Mouse (Mus musculus) heart, embryonic 13.5 days (tissue): ENCODE measurements around the gene Cbfa2t2. TPM values are rescaled to one million over a fixed set of nuclear protein-coding genes. Genes with fewer than 3 reads are reported as not detected.

Source experiments
- ATAC-seq: fragments of 200-750 bp; cut with Nextera tagmentation; 2 replicates; pipeline ENCODE4 v1.8.0; 2017; ENCODE audit warnings: moderate TSS enrichment; ENCODE audit not compliant: insufficient number of reproducible peaks, low FRiP score, low TSS enrichment; ENCODE audit errors: extremely low read depth
- H3K27ac ChIP-seq: fragments of 300-500 bp; sonication (generic); replicated peaks from 2 replicates; pipeline ENCODE4 v1.5.1; 2015; ENCODE audit warnings: moderate library complexity, mild to moderate bottlenecking, inconsistent platforms
- H3K27me3 ChIP-seq: fragments of 300-500 bp; sonication (generic); replicated peaks from 2 replicates; pipeline ENCODE4 v1.6.1; 2015; ENCODE audit warnings: mild to moderate bottlenecking, inconsistent platforms
- H3K36me3 ChIP-seq: fragments of 300-500 bp; sonication (generic); 2 replicates; pipeline ENCODE4 v1.6.1; 2015; ENCODE audit warnings: mild to moderate bottlenecking, inconsistent platforms
- H3K4me1 ChIP-seq: fragments of 300-500 bp; sonication (generic); 2 replicates; pipeline ENCODE4 v1.6.1; 2015; ENCODE audit warnings: inconsistent platforms
- H3K4me2 ChIP-seq: fragments of 300-500 bp; sonication (generic); 2 replicates; pipeline ENCODE4 v1.6.1; 2015; ENCODE audit warnings: inconsistent platforms, mild to moderate bottlenecking, moderate library complexity
- H3K4me3 ChIP-seq: fragments of 300-500 bp; sonication (generic); 2 replicates; pipeline ENCODE4 v1.5.1; 2015; ENCODE audit warnings: moderate library complexity, mild to moderate bottlenecking, inconsistent platforms
- H3K9ac ChIP-seq: fragments of 300-500 bp; sonication (generic); 2 replicates; pipeline ENCODE4 v1.6.1; 2015; ENCODE audit warnings: inconsistent platforms, mild to moderate bottlenecking, moderate library complexity
- H3K9me3 ChIP-seq: fragments of 300-500 bp; sonication (generic); 2 replicates; pipeline ENCODE4 v1.6.1; 2016; ENCODE audit warnings: inconsistent platforms
- WGBS: fragments of 180-500 bp; shearing (Covaris S2); methylation state at CpG from one replicate; pipeline ENCODE4 v1.1.7; 2015; ENCODE audit warnings: mixed read lengths; 5-methylcytosine and 5-hydroxymethylcytosine counted together
- polyA plus RNA-seq: library from polyadenylated mRNA; unstranded; fragments of >200 nt; fragmentation: Nextera tagmentation; extraction: Ambion mirVana; gene quantifications from 2 replicates; pipeline ENCODE4 v1.2.1, GENCODE M21; 2015

Cbfa2t2 gene
- polyA plus RNA-seq, 1 experiment from 2014 or later, result 29.2 TPM

DNA sequence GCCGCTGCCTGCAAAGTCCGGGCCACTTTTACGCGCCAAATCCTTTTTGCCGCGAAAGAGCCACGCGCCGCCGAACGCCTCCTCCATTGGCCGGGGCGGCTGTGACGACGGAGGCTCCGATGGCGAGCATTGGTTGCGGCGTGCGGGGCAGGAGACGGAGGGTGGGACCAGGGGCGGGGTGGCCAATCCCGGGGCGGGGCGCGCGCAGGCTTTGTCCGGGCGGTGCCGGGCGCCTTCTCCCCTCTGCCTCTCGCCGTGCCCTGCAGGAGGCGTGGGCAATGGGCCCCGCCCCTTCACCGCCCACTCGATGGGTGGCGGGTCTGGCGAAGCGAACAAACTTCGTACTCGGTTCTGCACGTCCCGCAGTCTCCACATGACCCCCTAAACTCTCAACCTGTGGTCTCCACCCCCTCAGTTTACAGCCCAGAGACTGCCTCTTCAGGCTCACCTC, 133.6 kb downstream of the Cbfa2t2 start, which contains the start of gene E2f1:
Gene E2f1, minus strand, starts transcription at position 57 of the 451 bp plus-strand sequence.
- Histone ChIP-seq H3K4me3 (peak within 1 kb of the TSS; percentile 84), H3K4me1 (peaks cover 39% of the 10 kb centered on the region), H3K9ac (peak within 1 kb of the TSS; percentile 87), H3K4me2 (peak within 1 kb of the TSS; percentile 90), H3K27me3 (no peaks in the 10 kb centered on the region), H3K9me3 (no peaks in the 10 kb centered on the region), H3K27ac (peak within 1 kb of the TSS; percentile 77), H3K36me3 (no peaks in the 10 kb centered on the region)
- under 1% methylated on average over 38 of the region's 44 CpGs for WGBS
- peak; percentile 96 for ATAC-seq

- H3K9ac ChIP-seq, result peak overlapping the region; percentile 79; the same call in 1 of the 2 replicates
- ATAC-seq, result no peak
- H3K27me3 ChIP-seq, result no peaks in the 10 kb centered on the region
- no peak overlapping the region for H3K4me3 ChIP-seq
- H3K36me3 ChIP-seq, result no peaks in the 10 kb centered on the region
- H3K9me3 ChIP-seq, result no peaks in the 10 kb centered on the region
- peak overlapping the region; percentile 90 for H3K4me2 ChIP-seq
- H3K27ac ChIP-seq, result peak overlapping the region; percentile 41; the same call in 1 of the 2 replicates
- peaks cover 38% of the 10 kb centered on the region for H3K4me1 ChIP-seq
- 63% methylated on average over 4 of the region's 4 CpGs for WGBS
Measured at GRCm38 (mm10) chr2:154570666-154571065, 134.4 kb downstream of the Cbfa2t2 start.

DNA sequence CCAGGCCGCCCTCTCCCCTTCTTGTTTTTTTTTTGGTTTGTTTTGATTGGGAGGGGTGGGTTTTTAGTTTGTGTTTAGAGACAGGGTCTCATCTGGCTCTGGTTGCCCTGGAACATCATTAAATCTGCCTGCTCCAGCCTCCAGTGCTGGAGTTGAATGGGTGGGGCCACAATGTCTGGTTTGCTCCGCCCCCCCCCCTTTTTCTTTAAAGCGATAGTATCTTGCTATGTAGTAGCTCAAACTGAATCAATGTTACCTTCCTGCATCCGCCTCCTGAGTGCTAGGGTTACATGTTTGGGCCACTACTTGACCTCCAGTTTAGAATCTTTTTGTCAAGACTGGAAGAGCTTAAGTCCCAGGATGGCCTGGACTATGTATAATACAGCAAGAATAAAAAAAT, 135.0 kb downstream of the Cbfa2t2 start:
- Histone ChIP-seq H3K4me1 (peaks cover 35% of the 10 kb centered on the region), H3K36me3 (no peaks in the 10 kb centered on the region), H3K9me3 (no peaks in the 10 kb centered on the region), H3K27me3 (no peaks in the 10 kb centered on the region), H3K9ac (no peak overlapping the region), H3K4me2 (no peak overlapping the region), H3K27ac (no peak overlapping the region), H3K4me3 (no peak overlapping the region)
- ATAC-seq, result no peak
- 76% methylated on average over 4 of the region's 4 CpGs for WGBS

DNA sequence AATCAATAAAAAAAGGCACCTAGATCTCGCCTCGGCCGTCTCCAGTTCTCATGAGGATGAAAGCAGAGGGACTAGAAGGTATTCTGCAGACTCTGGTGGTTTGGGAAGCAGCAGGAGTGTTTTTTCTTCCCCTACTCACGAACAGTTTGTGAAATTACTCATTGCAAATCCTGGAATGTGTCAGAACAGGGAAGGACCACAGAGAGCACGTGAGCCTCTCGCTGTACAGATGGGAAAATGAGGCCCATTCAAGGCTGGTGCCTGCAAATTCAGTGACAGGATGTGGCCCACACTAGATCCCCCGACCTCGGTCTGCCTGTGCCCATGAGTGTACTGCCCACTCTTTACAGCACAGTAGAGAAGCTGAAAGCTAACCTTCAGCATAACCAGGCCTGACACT, 135.7 kb downstream of the Cbfa2t2 start:
- 73% methylated on average over 8 of the region's 8 CpGs for WGBS
- Histone ChIP-seq H3K4me1 (peaks cover 32% of the 10 kb centered on the region), H3K27me3 (no peaks in the 10 kb centered on the region), H3K4me3 (no peak overlapping the region), H3K27ac (no peak overlapping the region), H3K9ac (no peak overlapping the region), H3K36me3 (no peaks in the 10 kb centered on the region), H3K4me2 (no peak overlapping the region), H3K9me3 (no peaks in the 10 kb centered on the region)
- ATAC-seq, result no peak

- H3K4me2 ChIP-seq, result no peak overlapping the region
- ATAC-seq, result no peak
- no peaks in the 10 kb centered on the region for H3K9me3 ChIP-seq
- 70% methylated on average over 3 of the region's 3 CpGs for WGBS
- no peaks in the 10 kb centered on the region for H3K27me3 ChIP-seq
- no peaks in the 10 kb centered on the region for H3K36me3 ChIP-seq
- no peak overlapping the region for H3K4me3 ChIP-seq
- H3K27ac ChIP-seq, result no peak overlapping the region
- no peak overlapping the region for H3K9ac ChIP-seq
- peaks cover 29% of the 10 kb centered on the region for H3K4me1 ChIP-seq
Measured at GRCm38 (mm10) chr2:154572996-154573395, 136.7 kb downstream of the Cbfa2t2 start.

DNA sequence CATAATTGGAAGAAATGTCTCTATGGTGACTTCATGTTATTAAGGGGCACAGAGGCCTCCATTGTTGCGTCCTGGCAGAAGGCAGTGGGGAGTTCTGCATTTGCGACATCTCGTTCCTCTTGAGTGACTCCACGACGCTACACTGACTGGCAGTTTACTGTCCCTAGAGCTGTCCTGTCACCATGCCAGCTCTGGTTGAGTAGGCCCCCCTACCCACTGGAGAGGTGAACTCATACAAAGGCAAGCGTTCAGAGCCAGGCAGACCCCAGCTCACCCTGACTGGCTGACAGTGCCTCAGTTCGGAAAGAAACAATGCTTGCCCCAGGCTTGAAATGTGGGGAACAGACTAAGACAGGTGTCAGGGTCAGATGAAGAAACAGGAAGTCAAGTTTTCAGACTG, 138.0 kb downstream of the Cbfa2t2 start:
- H3K36me3 ChIP-seq, result no peaks in the 10 kb centered on the region
- no peaks in the 10 kb centered on the region for H3K27me3 ChIP-seq
- ATAC-seq, result no peak
- H3K4me1 ChIP-seq, result peaks cover 18% of the 10 kb centered on the region
- no peak overlapping the region for H3K9ac ChIP-seq
- WGBS, result 75% methylated on average over 7 of the region's 7 CpGs
- no peak overlapping the region for H3K27ac ChIP-seq
- H3K4me3 ChIP-seq, result no peak overlapping the region
- no peak overlapping the region for H3K4me2 ChIP-seq
- H3K9me3 ChIP-seq, result no peaks in the 10 kb centered on the region

DNA sequence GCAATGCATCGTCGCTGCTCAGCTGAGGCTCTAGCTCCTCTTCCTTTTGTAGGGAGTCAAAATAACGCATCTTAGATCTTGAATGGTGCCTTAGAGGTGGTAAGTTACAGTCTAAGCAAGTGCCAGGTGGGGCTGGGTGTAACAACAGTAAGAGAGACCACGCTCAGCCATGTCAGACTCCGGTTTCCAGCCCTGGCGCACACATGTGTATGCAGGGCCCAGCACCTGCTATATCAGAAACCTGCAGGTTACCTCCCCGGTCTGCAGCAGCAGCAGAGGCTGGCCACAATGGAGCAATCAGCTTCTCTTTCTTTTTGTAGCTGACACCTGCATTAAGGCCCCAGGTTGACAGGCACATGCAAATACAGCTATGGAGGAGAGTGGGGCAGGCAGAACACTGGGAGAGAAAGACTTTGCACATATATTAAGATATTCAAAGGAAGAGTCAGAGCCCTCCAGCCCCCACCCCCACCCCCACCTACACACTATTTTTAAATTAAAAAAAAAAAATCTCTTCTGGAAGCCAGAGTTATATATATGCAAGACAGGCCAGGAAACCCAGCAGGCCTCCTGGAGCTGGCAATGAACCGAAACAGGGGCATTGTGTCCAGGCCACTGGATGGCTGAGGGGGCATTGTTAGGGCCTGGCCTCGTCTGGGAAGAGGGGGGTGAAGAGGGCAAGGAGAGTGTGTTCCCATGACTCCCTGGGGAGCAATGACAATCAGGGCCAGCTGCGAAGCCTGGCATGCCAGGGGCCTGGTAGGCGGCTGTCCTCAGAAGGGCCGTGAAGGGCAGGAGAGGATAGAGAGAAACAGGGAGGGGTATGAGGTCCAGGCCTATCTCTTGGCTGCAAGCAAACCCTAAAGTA, 140.8 kb downstream of the Cbfa2t2 start:
- Histone ChIP-seq H3K4me3 (no peak overlapping the region), H3K4me1 (peaks cover 18% of the 10 kb centered on the region), H3K36me3 (no peaks in the 10 kb centered on the region), H3K9ac (peak overlapping the region; percentile 52; the same call in 1 of the 2 replicates), H3K27ac (no peak overlapping the region), H3K4me2 (no peak overlapping the region), H3K9me3 (no peaks in the 10 kb centered on the region), H3K27me3 (no peaks in the 10 kb centered on the region)
- no peak for ATAC-seq
- WGBS, result 59% methylated on average over 12 of the region's 12 CpGs

DNA sequence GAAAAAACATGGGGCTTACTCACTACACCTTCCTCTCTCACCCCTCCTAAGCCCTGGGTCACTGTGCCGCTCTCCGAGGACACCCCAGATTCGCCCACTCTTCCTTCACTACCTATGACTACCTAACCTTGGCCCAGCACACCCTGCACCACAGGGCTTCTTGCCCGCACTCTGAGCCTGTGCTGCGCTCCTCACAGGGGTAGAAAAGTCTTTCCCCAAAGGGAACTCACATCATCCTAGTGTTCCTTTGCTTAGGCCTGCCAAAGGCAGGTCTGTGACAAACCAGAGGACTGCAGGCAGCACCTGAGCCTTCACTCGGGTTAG, 141.4 kb downstream of the Cbfa2t2 start:
- ATAC-seq, result no peak
- Histone ChIP-seq H3K4me2 (no peak overlapping the region), H3K4me3 (no peak overlapping the region), H3K9ac (0 out of 2 replicates have a peak overlapping the region, but pooled peaks have one; percentile 52), H3K4me1 (peaks cover 18% of the 10 kb centered on the region), H3K36me3 (no peaks in the 10 kb centered on the region), H3K27me3 (no peaks in the 10 kb centered on the region), H3K27ac (no peak overlapping the region), H3K9me3 (no peaks in the 10 kb centered on the region)
- WGBS, result 81% methylated on average over 5 of the region's 6 CpGs

- no peak for ATAC-seq
- H3K4me3 ChIP-seq, result no peak overlapping the region
- no peaks in the 10 kb centered on the region for H3K36me3 ChIP-seq
- no peaks in the 10 kb centered on the region; the same call in 1 of the 2 replicates for H3K27me3 ChIP-seq
- H3K27ac ChIP-seq, result peak overlapping the region; percentile 65
- H3K4me2 ChIP-seq, result no peak overlapping the region
- H3K9me3 ChIP-seq, result no peaks in the 10 kb centered on the region
- 62% methylated on average over 8 of the region's 8 CpGs for WGBS
- peaks cover 33% of the 10 kb centered on the region for H3K4me1 ChIP-seq
- no peak overlapping the region; the same call in 1 of the 2 replicates for H3K9ac ChIP-seq
Measured at GRCm38 (mm10) chr2:154580586-154580985, 144.3 kb downstream of the Cbfa2t2 start.

DNA sequence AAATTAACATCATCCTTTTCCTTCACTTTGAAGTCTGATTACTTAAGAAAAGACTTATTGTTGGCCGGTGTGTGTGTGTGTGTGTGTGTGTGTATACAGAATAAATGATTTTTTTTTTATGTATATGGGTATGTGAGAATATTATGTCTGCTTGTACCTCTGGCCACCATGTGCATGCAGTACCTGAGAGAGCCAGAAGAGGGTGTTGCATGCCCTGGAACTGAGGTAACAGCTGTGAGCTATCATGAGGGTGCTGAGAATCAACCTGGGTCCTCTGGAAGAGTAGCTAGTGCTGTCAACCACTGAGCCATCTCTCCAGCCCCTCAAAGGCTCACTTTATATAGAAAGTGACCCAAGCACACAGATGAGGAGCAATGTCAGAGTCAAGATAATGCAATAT, 145.1 kb downstream of the Cbfa2t2 start:
- 88% methylated on average over 1 of the region's 1 CpGs for WGBS
- Histone ChIP-seq H3K4me3 (no peak overlapping the region), H3K9me3 (0 out of 2 replicates have a peak, but pooled peaks cover under 1% of the 10 kb centered on the region), H3K27ac (no peak overlapping the region), H3K9ac (no peak overlapping the region), H3K36me3 (peaks cover 2% of the 10 kb centered on the region), H3K4me1 (peaks cover 33% of the 10 kb centered on the region), H3K27me3 (no peaks in the 10 kb centered on the region; the same call in 1 of the 2 replicates), H3K4me2 (no peak overlapping the region)
- ATAC-seq, result no peak

GRCm38 (mm10) chr2:154583906-154584872, 147.9 kb downstream of the Cbfa2t2 start:
- H3K4me2 ChIP-seq, result no peak overlapping the region
- no peak for ATAC-seq
- 0 out of 2 replicates have a peak, but pooled peaks cover 4% of the 10 kb centered on the region for H3K9me3 ChIP-seq
- peaks cover 33% of the 10 kb centered on the region for H3K4me1 ChIP-seq
- H3K27ac ChIP-seq, result no peak overlapping the region
- peak overlapping the region; percentile 20; the same call in 1 of the 2 replicates for H3K9ac ChIP-seq
- 39% methylated on average over 15 of the region's 15 CpGs for WGBS
- H3K36me3 ChIP-seq, result peaks cover 14% of the 10 kb centered on the region
- no peak overlapping the region for H3K4me3 ChIP-seq
- no peaks in the 10 kb centered on the region; the same call in 1 of the 2 replicates for H3K27me3 ChIP-seq
